8 mouse cellular contexts compared by ENCODE assay signal in genomic region chr9:44044426-44045157, GRCm38 (mm10). TPM values are rescaled to one million over a fixed set of nuclear protein-coding genes. Genes with fewer than 3 reads are reported as not detected.
DNase-seq lines count a peak whose midpoint lies in the region; ATAC-seq lines count a peak whose summit lies in the region.
"Had no signal": no experiment of that assay in that cellular context is flagged by ENCODE, and none has a peak within 500 bp of the region (broad histone marks: within the 10 kb centered on the region; RNA-seq: fewer than 3 reads in every experiment).

No protein-coding gene starts in this region.

- no peak overlapping the region for H3K9ac ChIP-seq in kidney, embryonic 15.5 days

- H3K4me2 ChIP-seq in kidney, embryonic 15.5 days = peak overlapping the region; percentile 73

- H3K4me1 ChIP-seq in kidney, embryonic 15.5 days = peaks cover 40% of the 10 kb centered on the region
- peaks cover 36% of the 10 kb centered on the region for H3K4me1 ChIP-seq in embryonic facial prominence, embryonic 10.5 days

- peaks cover 49% of the 10 kb centered on the region for H3K27me3 ChIP-seq in kidney, embryonic 15.5 days
- peaks cover 78% of the 10 kb centered on the region for H3K27me3 ChIP-seq in embryonic facial prominence, embryonic 10.5 days (replicated peaks; ENCODE audit: low read depth, poor library complexity, severe bottlenecking)

- H3K4me3 ChIP-seq in kidney, embryonic 15.5 days (replicated peaks) = peak overlapping the region; percentile 45
- H3K4me3 ChIP-seq in embryonic facial prominence, embryonic 10.5 days = peak overlapping the region; percentile 56; the same call in 1 of the 2 replicates

- no peak for DNase-seq in kidney, adult 11 months
- DNase-seq in brain, adult 2 months (ENCODE audit: low read depth, low spot score) = peak; percentile 82
- peak; percentile 13 for DNase-seq in embryonic facial prominence, embryonic 10.5 days (ENCODE audit: low spot score)
- peak; percentile 57 to 58 for DNase-seq in right cerebral cortex, postnatal 10 days (ENCODE audit: low spot score in 2 of 2)
- DNase-seq in adrenal gland, adult 8-10 months = no peak
- no peak for DNase-seq in gastrocnemius, postnatal 4 days (ENCODE audit: low spot score in 2 of 2)

- H3K36me3 ChIP-seq in kidney, embryonic 15.5 days = no peaks in the 10 kb centered on the region
- no peaks in the 10 kb centered on the region for H3K36me3 ChIP-seq in embryonic facial prominence, embryonic 10.5 days (replicated peaks)

- no peak for ATAC-seq in kidney, embryonic 15.5 days (replicated peaks; ENCODE audit: low FRiP score)

- no peaks in the 10 kb centered on the region for H3K9me3 ChIP-seq in kidney, embryonic 15.5 days (replicated peaks)
- H3K9me3 ChIP-seq in embryonic facial prominence, embryonic 10.5 days = no peaks in the 10 kb centered on the region

- H3K27ac ChIP-seq in kidney, embryonic 15.5 days = no peak overlapping the region
- no peak overlapping the region for H3K27ac ChIP-seq in embryonic facial prominence, embryonic 10.5 days (replicated peaks)

- WGBS in kidney, embryonic 15.5 days = 39% methylated on average over 14 of the region's 14 CpGs
- WGBS in embryonic facial prominence, embryonic 10.5 days = 39% methylated on average over 14 of the region's 14 CpGs

RNA-seq across cellular contexts. Expression of gene Thy1, which starts 1.4 kb away (rescaled TPM):
- 9.6 and 10.2 TPM in 2 replicates for polyA plus RNA-seq in kidney, embryonic 15.5 days (2015; fragmentation: Nextera tagmentation; extraction: Ambion mirVana)
- 0.39 and 0.41 TPM in 2 replicates for polyA plus RNA-seq in embryonic facial prominence, embryonic 10.5 days (2016; fragmentation: Nextera tagmentation; extraction: Ambion mirVana)
- total RNA-seq in adrenal gland, adult 8-10 months (2022) = 10 to 100 TPM; 46.5 to 54.9 (median 48.0) TPM
- 10 to 100 TPM; 21.7 to 33.0 TPM for total RNA-seq in gastrocnemius, postnatal 4 days (2021)

RNA-seq across cellular contexts. Expression of gene Usp2, which starts 22.2 kb away (rescaled TPM):
- 31.9 and 36.8 TPM in 2 replicates for polyA plus RNA-seq in kidney, embryonic 15.5 days (2015; fragmentation: Nextera tagmentation; extraction: Ambion mirVana)
- 10.7 and 12.0 TPM in 2 replicates for polyA plus RNA-seq in embryonic facial prominence, embryonic 10.5 days (2016; fragmentation: Nextera tagmentation; extraction: Ambion mirVana)
- 10 to 100 TPM; 39.1 to 77.6 (median 51.7) TPM for total RNA-seq in adrenal gland, adult 8-10 months (2022)
- total RNA-seq in gastrocnemius, postnatal 4 days (2021) = 100 to 1,000 TPM in 1 of 2 experiments, 10 to 100 TPM in 1; 96.7 to 121 TPM

RNA-seq across cellular contexts. Expression of gene Mfrp, which starts 56.9 kb away (rescaled TPM):
- polyA plus RNA-seq in kidney, embryonic 15.5 days (2015; fragmentation: Nextera tagmentation; extraction: Ambion mirVana) = 0.13 TPM in 1 of 2 replicates, not detected in the other
- polyA plus RNA-seq in embryonic facial prominence, embryonic 10.5 days (2016; fragmentation: Nextera tagmentation; extraction: Ambion mirVana) = 0.09 and 0.12 TPM in 2 replicates
- under 1 TPM in 2 of 4 experiments, not detected in 2; 0.10 to 0.31 TPM for total RNA-seq in adrenal gland, adult 8-10 months (2022)
- total RNA-seq in gastrocnemius, postnatal 4 days (2021) = not detected
- polyA plus RNA-seq: neural tube, embryonic 14.5 days had no signal

Comparison
In these comparisons a context has a peak if more than half of its experiments do, and no peak if none do; other contexts are left out.
1. DNase-seq: peak in brain, adult 2 months (single experiment), embryonic facial prominence, embryonic 10.5 days (single experiment) and right cerebral cortex, postnatal 10 days (2 of 2); none in kidney, adult 11 months (single experiment), adrenal gland, adult 8-10 months (single experiment) and gastrocnemius, postnatal 4 days (0 of 2).